Mouse (Mus musculus): ENCODE data around the gene Hormad2.

DNA sequence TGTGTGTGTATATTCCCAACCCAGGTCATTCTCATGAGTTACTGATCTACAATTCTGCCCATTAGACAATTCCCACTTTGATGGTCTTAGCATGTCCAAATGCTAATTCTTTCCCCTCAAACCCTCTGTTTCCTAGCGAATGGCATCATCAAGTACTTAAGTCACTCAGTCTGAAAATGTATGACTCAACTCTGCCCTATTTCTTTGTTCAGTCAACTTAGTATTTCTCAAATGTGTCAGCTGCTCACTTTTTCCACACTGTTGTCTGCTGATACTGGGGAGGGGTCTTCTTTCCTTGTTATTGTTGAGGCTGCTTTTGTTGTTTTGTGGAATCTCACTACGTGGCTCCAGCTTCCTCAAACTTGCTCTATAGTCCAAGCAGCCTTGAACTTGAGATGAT, 2.7 kb downstream of the Hormad2 start:
- TF ChIP-seq POLR2A (IDR thresholded peaks at IDR 0.05; ENCODE audit: borderline replicate concordance, control insufficient read depth, low read depth, low read length) (no peak), CTCF (IDR thresholded peaks at IDR 0.05; ENCODE audit: control insufficient read depth, insufficient read depth, low read length) (no peak)
